Mouse (Mus musculus) spleen, embryonic (tissue): ENCODE data around the gene Gm28047.

Experiments used
- CTCF ChIA-PET: fragments of 350-600 bp; sonication (Branson Sonifier 250); formaldehyde crosslinking; loops from one replicate; lab custom pipeline; 2022; lab: Charles Lee

Gm28047 gene

DNA sequence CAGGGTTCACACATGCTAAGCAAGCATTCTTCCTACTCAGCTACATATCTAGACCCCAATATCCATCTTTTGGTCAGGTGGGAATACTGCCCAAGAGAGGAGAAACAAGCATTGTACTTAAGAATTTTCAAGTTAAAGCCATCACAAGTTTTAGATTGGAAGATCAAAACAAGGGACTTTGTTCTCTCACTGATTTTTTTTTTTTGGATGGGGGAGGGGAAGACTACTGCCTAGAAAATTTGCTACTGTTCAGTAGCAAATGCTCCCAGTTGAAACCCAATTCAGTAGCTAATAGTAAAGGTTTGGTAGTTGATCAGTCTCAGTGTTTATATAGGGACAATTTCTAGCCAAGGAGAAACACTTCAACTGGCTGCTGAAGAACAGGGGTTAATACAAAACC is 2.3 kb downstream of the Gm28047 start:
- CTCF ChIA-PET = no interaction called here

- CTCF ChIA-PET = interaction anchor here (0.7 kb wide), 1 partner anchor 48 kb away, joined by 3 read pairs; no protein-coding TSS in a partner anchor
Measured at GRCm38 (mm10) chr15:102620765-102621164, 4.1 kb downstream of the Gm28047 start.

- CTCF ChIA-PET = no interaction called here
Measured at GRCm38 (mm10) chr15:102619486-102619885, 5.4 kb downstream of the Gm28047 start.

DNA sequence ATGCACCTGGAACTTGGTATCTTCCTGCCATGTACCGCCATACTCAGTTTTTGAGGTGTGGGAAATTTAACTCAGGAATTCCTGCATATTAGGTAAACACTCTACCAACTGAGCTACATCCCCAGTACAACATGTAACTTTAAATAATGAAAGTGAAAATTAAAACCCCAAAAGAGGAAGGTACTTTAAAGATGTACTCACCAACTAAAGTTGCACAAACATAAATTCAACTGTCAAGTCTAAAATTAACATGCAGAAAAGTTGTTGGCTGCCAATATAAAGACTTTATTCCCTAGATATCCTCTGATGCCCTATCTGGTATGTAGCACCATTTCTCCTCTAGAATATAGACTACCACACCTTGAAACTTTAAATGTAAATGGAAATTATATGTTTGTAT is 7.2 kb downstream of the Gm28047 start:
- CTCF ChIA-PET = interaction anchor here (1.2 kb wide), 1 partner anchor 54 kb away, joined by 4 read pairs; the partner anchor contains the start of gene Atp5g2

DNA sequence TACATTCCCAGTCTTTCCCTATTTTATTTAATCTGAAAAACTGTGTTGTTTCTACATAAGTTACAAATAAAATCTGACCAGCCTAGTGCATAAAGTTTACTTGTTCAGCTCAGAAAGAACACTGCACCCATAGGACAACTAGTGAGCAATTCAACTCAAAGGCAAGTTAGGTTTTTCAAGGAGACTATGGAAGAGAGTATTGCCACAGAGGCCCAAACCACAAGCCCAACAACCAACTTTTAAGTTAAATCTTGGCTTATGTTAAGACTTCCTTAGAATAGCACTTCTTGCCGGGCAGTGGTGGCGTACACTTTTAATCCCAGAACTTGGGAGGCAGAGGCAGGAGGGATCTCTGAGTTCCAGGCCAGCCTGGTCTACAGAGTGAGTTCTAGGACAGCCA is 8.7 kb downstream of the Gm28047 start:
- CTCF ChIA-PET = no interaction called here

DNA sequence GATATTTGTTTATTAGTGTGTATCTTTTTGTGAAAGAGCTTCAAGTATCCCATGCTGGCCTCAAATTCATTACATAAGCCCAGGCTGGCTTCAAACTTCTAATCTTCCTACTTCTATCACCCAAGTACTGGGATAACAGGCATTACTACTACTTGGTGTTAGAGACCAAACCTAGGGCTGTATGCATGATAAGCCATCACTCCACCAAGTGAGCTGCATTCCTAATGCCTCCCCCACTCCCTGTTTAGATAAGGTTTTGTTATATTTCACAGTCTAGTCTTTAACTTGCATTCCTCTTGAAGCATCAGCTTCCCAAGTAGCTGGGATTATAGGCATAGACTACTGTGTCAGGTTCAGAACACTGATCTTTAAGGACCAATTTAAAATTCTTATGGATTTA is 10.6 kb downstream of the Gm28047 start:
- CTCF ChIA-PET = interaction anchor here (0.6 kb wide), 1 partner anchor 13 kb away, joined by 4 read pairs; no protein-coding TSS in a partner anchor

DNA sequence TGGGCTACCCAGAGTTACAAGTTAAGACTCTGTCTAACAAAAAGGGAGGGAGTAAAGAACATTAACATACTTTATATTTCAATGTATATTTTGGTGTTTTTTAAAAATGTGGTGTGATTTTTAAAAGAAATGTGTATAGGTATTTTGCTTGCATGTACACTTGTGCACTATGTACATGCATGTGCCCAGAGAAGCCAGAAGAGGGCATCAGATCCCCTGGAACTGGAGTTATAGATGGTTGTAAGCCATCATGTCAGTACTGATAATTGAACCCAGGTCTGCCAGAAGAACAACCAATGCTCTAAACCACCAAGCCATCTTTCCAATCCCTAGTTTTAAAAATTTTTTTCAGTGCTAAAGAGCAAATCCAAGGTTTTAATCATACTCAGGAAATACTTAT is 11.9 kb downstream of the Gm28047 start:
- CTCF ChIA-PET = interaction anchor here (0.6 kb wide), 1 partner anchor 659 kb away, joined by 3 read pairs; no protein-coding TSS in a partner anchor

- CTCF ChIA-PET = interaction anchor here (0.7 kb wide), 1 partner anchor 18 kb away, joined by 3 read pairs; no protein-coding TSS in a partner anchor
Measured at GRCm38 (mm10) chr15:102608586-102608985, 16.3 kb downstream of the Gm28047 start.

GRCm38 (mm10) chr15:102593996-102594656 is 30.7 kb downstream of the Gm28047 start:
- CTCF ChIA-PET = no interaction called here

DNA sequence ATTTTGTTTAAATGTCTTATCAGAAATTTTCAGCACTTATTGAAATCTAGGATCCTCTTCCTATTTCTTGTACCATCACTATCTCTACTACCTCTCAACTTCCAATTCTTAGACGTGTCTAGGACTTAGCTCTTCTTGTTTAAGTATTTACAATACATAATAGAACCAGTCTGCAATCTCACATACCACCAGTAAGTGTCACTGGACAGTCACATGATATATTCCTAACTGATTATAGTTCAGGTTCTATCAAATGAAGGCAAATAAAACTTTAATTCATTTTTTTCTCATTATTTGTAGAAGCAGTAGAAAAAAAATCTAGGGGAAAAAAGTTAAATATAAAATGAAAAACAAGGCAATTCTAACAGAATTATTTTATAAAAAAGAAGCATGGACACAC is 32.2 kb downstream of the Gm28047 start:
- CTCF ChIA-PET = no interaction called here

DNA sequence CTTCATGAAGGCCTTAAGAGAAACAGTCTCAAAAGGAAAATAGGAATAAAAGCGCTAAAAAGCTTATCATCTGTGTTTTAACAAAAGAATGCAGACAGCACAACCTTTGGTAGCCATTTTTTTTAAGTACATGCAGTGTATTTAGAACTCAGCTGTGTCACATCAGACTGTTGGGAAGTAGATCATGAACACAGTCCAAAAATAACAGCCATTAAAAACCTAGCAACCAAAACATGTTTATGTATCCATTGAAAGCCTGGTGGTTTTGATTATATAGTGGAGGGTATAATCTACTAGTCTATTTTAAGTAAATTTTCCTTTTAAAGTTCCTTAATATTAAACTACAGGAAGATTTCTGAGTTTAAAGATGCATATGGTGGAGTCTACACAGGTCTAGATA is 34.3 kb downstream of the Gm28047 start:
- CTCF ChIA-PET = interaction anchor here (0.6 kb wide), 2 partner anchors 18 to 48 kb away, joined by 3 read pairs; no protein-coding TSS in a partner anchor

- CTCF ChIA-PET = no interaction called here
Measured at GRCm38 (mm10) chr15:102589826-102590225, 35.0 kb downstream of the Gm28047 start.

DNA sequence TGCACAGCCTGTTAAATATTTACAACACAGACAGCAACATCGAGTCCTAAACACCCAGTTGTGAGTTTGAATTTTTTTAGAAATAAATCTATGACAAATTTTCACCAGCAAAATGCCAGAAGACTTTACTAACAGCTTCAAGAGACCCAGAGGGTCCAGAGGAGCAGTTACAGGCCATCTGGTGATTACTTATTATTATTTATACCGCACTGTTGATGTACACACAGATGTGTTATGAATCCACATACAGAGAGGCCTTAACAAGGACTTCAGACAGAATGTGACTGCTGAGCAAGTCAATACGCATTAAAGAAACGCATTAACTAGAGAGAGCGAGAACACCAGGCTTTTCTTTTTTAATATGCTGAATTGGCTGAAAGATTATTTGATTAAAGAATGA is 39.4 kb downstream of the Gm28047 start:
- CTCF ChIA-PET = no interaction called here

DNA sequence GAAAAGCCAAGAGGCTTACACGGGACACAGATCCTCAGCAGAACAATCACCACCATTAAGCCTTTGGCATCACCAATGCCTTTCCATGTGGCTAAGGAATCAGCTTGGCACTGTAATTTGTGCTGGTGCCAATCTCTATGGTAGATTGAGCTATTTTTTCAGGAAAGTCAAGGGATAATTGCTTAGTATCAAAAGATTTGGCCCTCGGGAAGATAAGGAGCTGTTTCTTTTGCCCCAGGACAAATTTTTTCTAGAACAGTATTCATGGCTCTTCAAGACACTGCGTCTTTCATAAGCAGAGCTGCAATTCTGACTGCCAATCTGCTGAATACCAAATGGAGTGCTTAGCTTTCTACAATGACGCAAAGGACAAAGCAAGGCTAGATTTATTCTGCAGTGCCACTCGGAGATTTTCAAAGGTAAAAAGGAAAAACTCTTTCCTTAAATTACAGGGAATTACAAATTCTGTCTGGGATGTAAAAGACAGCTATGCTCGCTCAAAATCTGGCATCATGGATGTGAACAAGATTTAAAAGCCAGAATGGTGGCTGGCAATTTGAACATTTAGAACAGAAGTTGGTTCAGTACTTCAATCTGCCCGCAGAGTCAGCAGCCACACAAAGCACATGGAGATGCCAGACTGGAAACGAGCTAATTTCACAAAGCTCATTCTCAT is 41.0 kb downstream of the Gm28047 start:
- CTCF ChIA-PET = no interaction called here

- CTCF ChIA-PET = interaction anchor here (0.7 kb wide), 1 partner anchor 1314 kb away, joined by 7 read pairs; no protein-coding TSS in a partner anchor
Measured at GRCm38 (mm10) chr15:102581205-102581604, 43.7 kb downstream of the Gm28047 start.

DNA sequence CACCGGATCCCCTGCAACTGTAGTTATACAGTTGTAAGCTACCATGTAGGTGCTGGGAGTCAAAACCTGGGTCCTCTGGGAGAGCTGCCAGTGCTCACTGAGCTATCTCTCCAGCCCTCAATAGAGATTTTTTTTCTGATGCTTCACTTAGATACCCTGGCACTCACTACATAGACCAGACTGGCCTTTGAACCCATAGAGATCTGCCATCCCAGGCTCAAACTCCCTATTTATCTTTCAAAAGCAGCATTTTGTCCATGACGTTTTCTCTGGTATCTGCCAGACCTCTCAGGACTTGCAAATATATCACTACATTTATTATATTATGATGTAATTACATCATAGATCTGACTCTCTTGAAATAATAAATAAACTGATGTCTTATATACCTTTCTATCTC is 46.5 kb downstream of the Gm28047 start:
- CTCF ChIA-PET = no interaction called here

DNA sequence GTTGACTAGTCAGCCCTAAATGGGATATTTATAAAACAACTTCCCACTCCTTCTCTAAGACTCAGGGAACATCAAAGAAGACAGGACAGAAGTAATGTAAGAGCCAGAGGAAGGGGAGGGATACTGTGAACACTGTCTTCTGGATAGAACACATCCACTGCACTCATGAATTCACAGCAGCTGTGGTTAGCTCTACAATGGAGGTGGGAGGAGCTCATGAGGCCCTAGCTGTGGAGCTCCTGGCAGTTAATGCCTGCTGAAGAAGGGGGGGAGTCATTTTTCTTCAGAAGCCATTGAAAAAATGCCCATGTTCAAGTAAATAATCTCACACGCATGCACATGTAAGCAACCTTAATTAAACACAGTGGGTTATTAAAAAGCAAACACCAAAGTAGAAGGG is 47.9 kb downstream of the Gm28047 start:
- CTCF ChIA-PET = no interaction called here

- CTCF ChIA-PET = no interaction called here
Measured at GRCm38 (mm10) chr15:102572081-102572480, 52.8 kb downstream of the Gm28047 start.

GRCm38 (mm10) chr15:102567849-102568248 is 57.0 kb downstream of the Gm28047 start:
- CTCF ChIA-PET = no interaction called here

GRCm38 (mm10) chr15:102563681-102564080 is 61.2 kb downstream of the Gm28047 start:
- CTCF ChIA-PET = no interaction called here

- CTCF ChIA-PET = no interaction called here
Measured at GRCm38 (mm10) chr15:102563061-102563460, 61.8 kb downstream of the Gm28047 start.

- CTCF ChIA-PET = no interaction called here
Measured at GRCm38 (mm10) chr15:102562491-102562890, 62.4 kb downstream of the Gm28047 start.

DNA sequence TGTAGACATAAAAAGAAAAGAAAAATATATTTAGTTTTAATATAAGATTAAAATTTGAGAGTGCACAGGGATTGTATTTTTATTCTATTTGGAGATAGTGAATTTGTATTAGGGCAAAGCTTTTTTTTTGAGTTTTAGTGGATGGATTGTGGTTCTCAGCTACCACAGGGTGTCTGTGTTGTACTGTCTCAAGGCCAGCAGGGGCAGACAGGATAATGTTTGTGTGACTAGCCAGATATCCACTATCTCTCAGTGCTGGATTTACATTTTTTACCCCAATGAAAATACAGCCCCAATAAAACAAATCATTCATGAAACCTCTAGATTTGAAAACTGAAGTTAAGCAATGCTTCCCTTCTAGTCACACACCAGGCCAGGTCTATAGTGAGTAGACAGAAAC is 67.3 kb downstream of the Gm28047 start:
- CTCF ChIA-PET = no interaction called here
